Mouse (Mus musculus): Measurements from ENCODE around the gene Specc1.

The Specc1 gene

GRCm38 (mm10) chr11:62086648-62087047 is 130.1 kb downstream of the Specc1 start:
- intact Hi-C loops (cut with DNase I): no loop called here

GRCm38 (mm10) chr11:62087051-62087450 is 130.5 kb downstream of the Specc1 start:
- intact Hi-C loops (cut with DNase I): no loop called here

- intact Hi-C loops (cut with DNase I): no loop called here
Measured at GRCm38 (mm10) chr11:62088651-62089050, 132.1 kb downstream of the Specc1 start.

- intact Hi-C loops (cut with DNase I): no loop called here
Measured at GRCm38 (mm10) chr11:62090321-62090720, 133.8 kb downstream of the Specc1 start.

- intact Hi-C loops (cut with DNase I): no loop called here
Measured at GRCm38 (mm10) chr11:62103380-62103911, 146.9 kb downstream of the Specc1 start.

GRCm38 (mm10) chr11:62106401-62106871 is 149.9 kb downstream of the Specc1 start:
- intact Hi-C loops (cut with DNase I): no loop called here

- intact Hi-C loops (cut with DNase I): no loop called here
Measured at GRCm38 (mm10) chr11:62107272-62107836, 150.8 kb downstream of the Specc1 start.

GRCm38 (mm10) chr11:62118561-62118960 is 162.0 kb downstream of the Specc1 start:
- intact Hi-C loops (cut with DNase I): no loop called here

- intact Hi-C loops (cut with DNase I): no loop called here
Measured at GRCm38 (mm10) chr11:62119871-62120270, 163.3 kb downstream of the Specc1 start.

GRCm38 (mm10) chr11:62121365-62121764 is 164.8 kb downstream of the Specc1 start:
- intact Hi-C loops (cut with DNase I): no loop called here

GRCm38 (mm10) chr11:62127692-62128091 is 171.1 kb downstream of the Specc1 start:
- intact Hi-C loops (cut with DNase I): loop anchor here (1.0 to 5.0 kb wide), 4 partner anchors 81 to 175 kb away; no protein-coding TSS in a partner anchor

GRCm38 (mm10) chr11:62128197-62128596 is 171.6 kb downstream of the Specc1 start:
- intact Hi-C loops (cut with DNase I): loop anchor here (5.0 kb wide), 2 partner anchors 134 to 176 kb away; no protein-coding TSS in a partner anchor

- intact Hi-C loops (cut with DNase I): no loop called here
Measured at GRCm38 (mm10) chr11:62130191-62130590, 173.6 kb downstream of the Specc1 start.

GRCm38 (mm10) chr11:62130685-62131295 is 174.2 kb downstream of the Specc1 start:
- intact Hi-C loops (cut with DNase I): no loop called here

- intact Hi-C loops (cut with DNase I): no loop called here
Measured at GRCm38 (mm10) chr11:62131601-62132000, 175.0 kb downstream of the Specc1 start.

GRCm38 (mm10) chr11:62134191-62134590 is 177.6 kb downstream of the Specc1 start:
- intact Hi-C loops (cut with DNase I): no loop called here

GRCm38 (mm10) chr11:62145216-62146110 is 188.9 kb downstream of the Specc1 start:
- intact Hi-C loops (cut with DNase I): no loop called here

GRCm38 (mm10) chr11:62146661-62147060 is 190.1 kb downstream of the Specc1 start:
- intact Hi-C loops (cut with DNase I): no loop called here

GRCm38 (mm10) chr11:62148026-62148425 is 191.5 kb downstream of the Specc1 start:
- intact Hi-C loops (cut with DNase I): no loop called here

- intact Hi-C loops (cut with DNase I): no loop called here
Measured at GRCm38 (mm10) chr11:62148449-62148848, 191.9 kb downstream of the Specc1 start.

GRCm38 (mm10) chr11:62153057-62153456 is 196.5 kb downstream of the Specc1 start:
- intact Hi-C loops (cut with DNase I): no loop called here

GRCm38 (mm10) chr11:62159803-62160202 is 203.2 kb downstream of the Specc1 start:
- intact Hi-C loops (cut with DNase I): no loop called here
